In the genomic region with DNA sequence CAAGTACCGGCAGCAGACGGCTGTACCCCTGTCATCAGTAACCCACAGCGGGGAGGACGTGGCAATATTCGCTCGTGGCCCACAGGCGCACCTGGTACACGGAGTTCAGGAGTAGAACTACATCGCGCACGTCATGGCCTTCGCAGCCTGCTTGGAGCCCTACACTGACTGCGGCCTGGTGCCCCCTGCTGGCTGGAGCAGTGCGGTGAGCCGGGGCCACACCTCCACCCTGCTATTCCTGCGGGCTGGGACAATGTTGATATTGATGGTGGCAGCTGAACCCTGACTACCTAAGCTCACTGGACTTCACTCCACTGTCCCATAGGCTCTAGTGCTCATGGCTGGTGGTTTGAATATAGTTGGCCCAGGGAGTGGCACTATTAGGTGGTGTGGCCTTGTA, we compare ENCODE assay signal across 8 mouse cellular contexts. TPM values are rescaled to one million over a fixed set of nuclear protein-coding genes. Genes with fewer than 3 reads are reported as not detected.
DNase-seq lines count a peak whose midpoint lies in the region; TF ChIP-seq lines count a peak whose summit lies in the region.

No protein-coding gene starts in this region.

- H3K27me3 ChIP-seq in heart, adult 2 months (ENCODE audit: control insufficient read depth, insufficient read depth, low read length) = no peaks in the 10 kb centered on the region
- peaks cover 6% of the 10 kb centered on the region; the same call in 1 of the 2 replicates for H3K27me3 ChIP-seq in heart, embryonic 10.5 days (ENCODE audit: insufficient read depth, poor library complexity, severe bottlenecking)

- H3K4me1 ChIP-seq in heart, adult 2 months (ENCODE audit: control insufficient read depth, insufficient read depth, low read length) = no peaks in the 10 kb centered on the region
- H3K4me1 ChIP-seq in heart, embryonic 10.5 days = peaks cover 8% of the 10 kb centered on the region
- no peaks in the 10 kb centered on the region for H3K4me1 ChIP-seq in bone marrow macrophage, adult 2 months (ENCODE audit: control insufficient read depth, insufficient read depth, low read length)

- TF ChIP-seq EP300 in heart, adult 2 months (IDR thresholded peaks at IDR 0.05; ENCODE audit: insufficient read depth, low read depth, low read length) = no peak

- no peak overlapping the region for H3K4me3 ChIP-seq in heart, adult 2 months
- H3K4me3 ChIP-seq in heart, embryonic 10.5 days = no peak overlapping the region
- no peak overlapping the region for H3K4me3 ChIP-seq in bone marrow macrophage, adult 2 months (ENCODE audit: insufficient read depth, low read length)

- peak; percentile 50 for TF ChIP-seq CTCF in heart, adult 2 months (IDR thresholded peaks at IDR 0.05)
- TF ChIP-seq CTCF in bone marrow macrophage, adult 2 months (IDR thresholded peaks at IDR 0.05; ENCODE audit: low read depth, low read length) = peak; percentile 37

- TF ChIP-seq POLR2A in heart, adult 2 months (IDR thresholded peaks at IDR 0.05; ENCODE audit: insufficient read depth, low read depth, low read length) = no peak
- TF ChIP-seq POLR2A in bone marrow macrophage, adult 2 months (IDR thresholded peaks at IDR 0.05; ENCODE audit: borderline replicate concordance, low read depth, low read length) = no peak

- no peaks in the 10 kb centered on the region for H3K9me3 ChIP-seq in heart, embryonic 10.5 days

- no peak overlapping the region for H3K9ac ChIP-seq in heart, adult 2 months (ENCODE audit: low read depth, low read length)

- 59% methylated on average over 16 of the region's 16 CpGs for WGBS in heart, adult 2 months
- WGBS in heart, embryonic 10.5 days = 44% methylated on average over 16 of the region's 16 CpGs

- peak in 1 of 2 experiments; percentile 29 for DNase-seq in heart, adult 2 months
- no peak for DNase-seq in heart, embryonic 10.5 days (ENCODE audit: low spot score)
- peak; percentile 50 to 56 for DNase-seq in B cell, adult 2 months
- DNase-seq in kidney, postnatal 14 days = peak; percentile 19
- DNase-seq in mesoderm, embryonic 11.5 days (ENCODE audit: low read depth, low spot score) = peak; percentile 27
- no peak for DNase-seq in yolk sac, embryonic 10.5 days (ENCODE audit: low spot score)
- DNase-seq in frontal cortex, postnatal 25 days (ENCODE audit: low spot score in 2 of 2) = no peak

- no peak overlapping the region for H3K27ac ChIP-seq in heart, adult 2 months
- no peak overlapping the region for H3K27ac ChIP-seq in heart, embryonic 10.5 days
- no peak overlapping the region for H3K27ac ChIP-seq in bone marrow macrophage, adult 2 months (ENCODE audit: insufficient read depth, low read depth, low read length)

- no peaks in the 10 kb centered on the region for H3K79me2 ChIP-seq in heart, adult 2 months (replicated peaks; ENCODE audit: control insufficient read depth, insufficient read depth, low read length)

- intact Hi-C loops in heart, adult 2 months (cut with DNase I) = no loop called here

- H3K36me3 ChIP-seq in heart, adult 2 months (ENCODE audit: control insufficient read depth, insufficient read depth, low read length) = no peaks in the 10 kb centered on the region
- H3K36me3 ChIP-seq in heart, embryonic 10.5 days = no peaks in the 10 kb centered on the region

RNA-seq across cellular contexts. Expression of a gene that starts 19.0 kb away (rescaled TPM):
- not detected for total RNA-seq in heart, adult 2 months (2021)
- polyA plus RNA-seq in heart, adult 2 months (2012; rRNA removed) = not detected in 2 replicates
- not detected in 2 replicates for polyA plus RNA-seq in heart, embryonic 10.5 days (2016; fragmentation: Nextera tagmentation; extraction: Ambion mirVana)
- polyA plus RNA-seq in bone marrow macrophage, adult 2 months (2012; ENCODE audit: insufficient read depth, insufficient read length, missing spikeins) = not detected in 2 replicates

RNA-seq across cellular contexts. Expression of a gene that starts 30.7 kb away (rescaled TPM):
- not detected for total RNA-seq in heart, adult 2 months (2021)
- 0.06 TPM in 1 of 2 replicates, not detected in the other for polyA plus RNA-seq in heart, adult 2 months (2012; rRNA removed)
- polyA plus RNA-seq in heart, embryonic 10.5 days (2016; fragmentation: Nextera tagmentation; extraction: Ambion mirVana) = not detected in 2 replicates
- not detected in 2 replicates for polyA plus RNA-seq in bone marrow macrophage, adult 2 months (2012; ENCODE audit: insufficient read depth, insufficient read length, missing spikeins)

RNA-seq across cellular contexts. Expression of a gene that starts 54.1 kb away (rescaled TPM):
- total RNA-seq in heart, adult 2 months (2021) = not detected
- polyA plus RNA-seq in heart, adult 2 months (2012; rRNA removed) = 0.06 TPM in 1 of 2 replicates, not detected in the other
- polyA plus RNA-seq in heart, embryonic 10.5 days (2016; fragmentation: Nextera tagmentation; extraction: Ambion mirVana) = not detected in 2 replicates
- not detected in 2 replicates for polyA plus RNA-seq in bone marrow macrophage, adult 2 months (2012; ENCODE audit: insufficient read depth, insufficient read length, missing spikeins)

Comparison
In these comparisons a context has a peak if more than half of its experiments do, and no peak if none do; other contexts are left out.
1. DNase-seq: peak in B cell, adult 2 months (2 of 2), kidney, postnatal 14 days (single experiment) and mesoderm, embryonic 11.5 days (single experiment); none in heart, embryonic 10.5 days (single experiment), yolk sac, embryonic 10.5 days (single experiment) and frontal cortex, postnatal 25 days (0 of 2).